Mouse (Mus musculus) liver, embryonic 11.5 days (tissue): ENCODE data around the gene Knstrn. TPM values are rescaled to one million over a fixed set of nuclear protein-coding genes. Genes with fewer than 3 reads are reported as not detected.

ENCODE experiments used
- ATAC-seq: fragments of 200-750 bp; cut with Nextera tagmentation; replicated peaks from 2 replicates; pipeline ENCODE4 v1.8.0; 2017; ENCODE audit warnings: moderate number of reproducible peaks, mild to moderate bottlenecking, moderate TSS enrichment, moderate library complexity; ENCODE audit not compliant: low FRiP score
- DNase-seq: peaks from one replicate; pipeline ENCODE4 v3.0.0-alpha.2; 2017; ENCODE audit warnings: low spot score
- H3K27ac ChIP-seq: fragments of 300-500 bp; sonication (generic); 2 replicates; pipeline ENCODE4 v1.5.1; 2014; ENCODE audit warnings: mild to moderate bottlenecking, low read depth, low read length, control low read depth
- H3K27me3 ChIP-seq: fragments of 300-500 bp; sonication (generic); replicated peaks from 2 replicates; pipeline ENCODE4 v1.6.1; 2014; ENCODE audit warnings: low read length, mixed read lengths; ENCODE audit not compliant: control insufficient read depth, insufficient read depth
- H3K36me3 ChIP-seq: fragments of 300-500 bp; sonication (generic); 2 replicates; pipeline ENCODE4 v1.6.1; 2014; ENCODE audit warnings: mild to moderate bottlenecking, low read length, moderate library complexity, mixed read lengths; ENCODE audit not compliant: control insufficient read depth, insufficient read depth
- H3K4me1 ChIP-seq: fragments of 300-500 bp; sonication (generic); replicated peaks from 2 replicates; pipeline ENCODE4 v1.6.1; 2014; ENCODE audit warnings: low read length, mixed read lengths; ENCODE audit not compliant: control insufficient read depth, insufficient read depth
- H3K4me2 ChIP-seq: fragments of 300-500 bp; sonication (generic); 2 replicates; pipeline ENCODE4 v1.6.1; 2014; ENCODE audit warnings: mild to moderate bottlenecking, control low read depth, moderate library complexity
- H3K4me3 ChIP-seq: fragments of 300-500 bp; sonication (generic); 2 replicates; pipeline ENCODE4 v1.5.1; 2014; ENCODE audit warnings: low read depth, low read length, control low read depth
- H3K9ac ChIP-seq: fragments of 300-500 bp; sonication (generic); 2 replicates; pipeline ENCODE4 v1.6.1; 2014; ENCODE audit warnings: low read depth, low read length, control low read depth
- H3K9me3 ChIP-seq: fragments of 300-500 bp; sonication (generic); 2 replicates; pipeline ENCODE4 v1.6.1; 2016; ENCODE audit warnings: low read length, inconsistent platforms, mixed read lengths; ENCODE audit not compliant: control insufficient read depth
- WGBS: fragments of 180-500 bp; shearing (Covaris S2); extraction: QIAGEN DNeasy Blood & Tissue Kit; methylation state at CpG from one replicate; pipeline ENCODE4 v1.1.7; 2014; 5-methylcytosine and 5-hydroxymethylcytosine counted together
- polyA plus RNA-seq: library from polyadenylated mRNA; unstranded; fragments of >200 nt; fragmentation: Nextera tagmentation; extraction: Ambion mirVana; gene quantifications from 2 replicates; pipeline ENCODE4 v1.2.1, GENCODE M21; 2014

Gene Knstrn
- polyA plus RNA-seq, 1 experiment from 2014 or later, result 127 TPM

DNA sequence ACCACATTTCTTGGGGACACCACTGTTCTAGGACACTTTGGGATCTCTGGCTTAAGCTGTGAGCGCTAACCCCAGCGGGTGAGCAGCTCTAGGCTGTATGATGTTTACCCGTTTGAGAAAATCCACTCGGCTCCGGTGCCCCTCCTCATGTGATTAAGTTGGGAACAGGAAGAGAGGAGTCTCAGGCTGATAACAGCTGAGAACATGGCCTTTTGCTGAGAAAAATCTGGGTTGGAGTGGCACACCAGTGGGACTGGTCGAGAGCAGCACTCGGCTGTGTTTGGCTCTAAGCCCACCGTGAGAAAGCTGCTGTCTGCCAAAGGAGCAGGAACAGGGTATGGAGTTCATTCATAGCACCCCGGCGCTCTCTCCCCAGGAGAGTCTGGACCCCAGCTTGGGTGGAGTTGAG, 89.5 kb downstream of the Knstrn start:
- peak overlapping the region; percentile 100 for H3K4me2 ChIP-seq
- H3K36me3 ChIP-seq, result no peaks in the 10 kb centered on the region
- H3K4me3 ChIP-seq, result peak overlapping the region; percentile 97
- ATAC-seq (no peak), DNase-seq (no peak)
- peaks cover 47% of the 10 kb centered on the region for H3K4me1 ChIP-seq
- H3K9me3 ChIP-seq, result no peaks in the 10 kb centered on the region
- peak overlapping the region; percentile 12; the same call in 1 of the 2 replicates for H3K9ac ChIP-seq
- WGBS, result 21% methylated on average over 10 of the region's 10 CpGs
- H3K27ac ChIP-seq, result no peak overlapping the region; the same call in 1 of the 2 replicates
- H3K27me3 ChIP-seq, result peaks cover 25% of the 10 kb centered on the region

Other genes with a start within 250 kb of the Knstrn start
- 97.7 and 112 TPM in 2 replicates for gene Bub1b, start 215.8 kb upstream of the Knstrn start, polyA plus RNA-seq
- 2.2 and 2.8 TPM in 2 replicates for gene Pak6, start 150.7 kb upstream of the Knstrn start, polyA plus RNA-seq
- gene Ankrd63, start 110.0 kb upstream of the Knstrn start, polyA plus RNA-seq, result 0.16 TPM in 1 of 2 replicates, not detected in the other
- gene Plcb2, start 85.6 kb upstream of the Knstrn start, polyA plus RNA-seq, result 2.9 and 3.5 TPM in 2 replicates
- gene Inafm2, start 68.2 kb upstream of the Knstrn start, polyA plus RNA-seq, result 32.3 and 33.0 TPM in 2 replicates
- 0.14 and 0.19 TPM in 2 replicates for gene Ccdc9b, start 51.3 kb upstream of the Knstrn start, polyA plus RNA-seq
- not detected in 2 replicates for gene Phgr1, start 41.2 kb upstream of the Knstrn start, polyA plus RNA-seq
- 0.32 and 0.60 TPM in 2 replicates for gene Disp2, start 34.3 kb upstream of the Knstrn start, polyA plus RNA-seq
- 41.3 and 48.6 TPM in 2 replicates for gene Ivd, start 48.0 kb downstream of the Knstrn start, polyA plus RNA-seq
- gene Bahd1, start 86.4 kb downstream of the Knstrn start, polyA plus RNA-seq, result 1.7 and 1.9 TPM in 2 replicates
- 15.4 and 16.4 TPM in 2 replicates for gene Chst14, start 112.5 kb downstream of the Knstrn start, polyA plus RNA-seq
- gene Ccdc32, start 215.4 kb downstream of the Knstrn start, polyA plus RNA-seq, result 24.8 and 26.5 TPM in 2 replicates
- 7.4 and 7.7 TPM in 2 replicates for gene Rpusd2, start 220.8 kb downstream of the Knstrn start, polyA plus RNA-seq
- 60.7 and 64.8 TPM in 2 replicates for gene Knl1, start 233.1 kb downstream of the Knstrn start, polyA plus RNA-seq